Mouse (Mus musculus) right cerebral cortex, postnatal 10 days (tissue): Measurements from ENCODE around the gene Sim1.

ENCODE experiments used
- DNase-seq, 2 experiments: peaks; one replicate each; pipeline ENCODE4 v3.0.0; 2021; ENCODE audit warnings: low spot score in 2 of 2

Gene Sim1

DNA sequence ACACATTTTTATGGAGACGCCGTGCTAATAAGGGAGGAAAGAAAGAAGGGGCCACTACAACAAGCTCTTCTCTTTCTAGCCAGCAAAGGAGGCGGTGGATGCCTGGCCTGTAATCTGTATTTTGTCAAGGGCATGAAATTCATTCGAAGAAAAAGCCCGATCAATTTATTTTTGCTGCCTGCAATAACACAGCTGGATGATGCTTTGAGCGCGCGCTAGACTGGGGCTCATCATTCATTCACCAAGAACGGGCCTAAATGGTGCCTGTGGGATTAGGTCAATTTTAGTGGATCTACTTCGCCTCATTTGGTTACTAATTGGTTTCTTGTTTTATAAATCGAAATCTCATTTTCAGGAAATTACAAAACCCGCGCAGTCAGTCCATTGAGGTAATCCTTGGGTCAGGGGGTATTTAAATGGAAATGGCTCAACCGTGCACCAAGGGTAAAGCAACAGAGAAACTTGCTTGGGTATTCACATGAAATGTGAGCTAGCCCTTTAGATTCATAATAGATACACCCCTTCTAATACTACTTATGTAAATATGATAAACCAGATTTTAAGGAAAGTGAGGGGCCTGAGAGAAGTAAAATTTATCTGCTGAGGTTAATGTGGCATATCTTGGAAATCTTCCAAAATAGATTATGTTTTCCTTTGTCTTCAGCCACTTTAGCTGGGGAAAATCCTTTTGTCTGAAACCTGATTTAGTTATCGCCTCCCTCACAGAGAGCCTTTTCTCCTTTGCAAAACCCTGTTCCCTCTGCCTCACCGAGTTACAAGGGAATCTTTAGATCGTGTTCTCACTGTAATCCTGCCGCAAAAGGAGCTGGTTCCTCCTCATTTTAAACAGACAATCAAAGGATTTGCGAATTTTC, 7.3 kb downstream of the Sim1 start:
- peak in 1 of 2 experiments; percentile 22 for DNase-seq

GRCm38 (mm10) chr10:50902741-50903715, 8.5 kb downstream of the Sim1 start:
- DNase-seq = peak in 1 of 2 experiments; percentile 27

DNA sequence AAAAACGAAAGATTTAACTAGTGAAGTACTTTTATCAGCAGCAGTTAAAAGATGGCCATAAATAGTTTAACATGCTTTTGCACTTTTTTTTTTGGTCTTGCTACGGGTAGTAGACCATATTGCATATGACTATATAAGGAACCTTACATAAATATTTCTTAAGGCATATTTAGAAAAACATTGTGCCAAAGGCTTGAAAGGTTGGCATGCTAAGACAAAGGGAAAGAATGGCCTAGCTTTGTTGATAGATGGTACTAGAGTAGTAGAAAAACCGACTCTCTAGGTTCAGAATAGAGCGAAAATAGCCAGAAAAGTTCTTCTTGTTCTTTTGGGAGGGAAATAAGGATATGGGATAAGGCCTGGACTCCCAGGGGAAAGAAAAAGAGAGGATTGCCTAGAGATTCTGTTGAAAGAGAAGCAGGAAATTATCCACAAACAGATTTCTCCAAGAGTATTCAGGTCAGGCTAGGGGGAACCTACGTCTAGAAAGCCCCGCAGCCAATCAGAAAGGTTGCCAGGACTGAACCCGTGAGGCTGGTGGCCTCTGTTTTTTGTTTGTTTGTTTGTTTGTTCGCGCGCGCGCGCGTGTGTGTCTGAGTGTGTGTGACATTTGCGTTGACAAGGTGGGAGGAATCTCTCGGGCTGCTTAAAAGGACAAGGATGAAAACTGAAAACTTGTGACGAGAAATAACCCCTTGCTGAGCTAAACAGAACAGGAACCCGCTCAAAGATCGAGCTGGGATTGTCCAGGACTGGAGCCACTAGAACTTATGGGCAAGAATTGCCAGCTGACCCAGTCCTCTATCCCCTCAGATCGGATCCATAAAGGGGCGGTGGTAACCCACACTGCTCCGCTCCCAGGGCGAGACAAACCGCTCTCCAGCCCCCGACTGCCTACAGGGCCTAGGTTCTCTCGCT, 9.6 kb downstream of the Sim1 start:
- DNase-seq = no peak

DNA sequence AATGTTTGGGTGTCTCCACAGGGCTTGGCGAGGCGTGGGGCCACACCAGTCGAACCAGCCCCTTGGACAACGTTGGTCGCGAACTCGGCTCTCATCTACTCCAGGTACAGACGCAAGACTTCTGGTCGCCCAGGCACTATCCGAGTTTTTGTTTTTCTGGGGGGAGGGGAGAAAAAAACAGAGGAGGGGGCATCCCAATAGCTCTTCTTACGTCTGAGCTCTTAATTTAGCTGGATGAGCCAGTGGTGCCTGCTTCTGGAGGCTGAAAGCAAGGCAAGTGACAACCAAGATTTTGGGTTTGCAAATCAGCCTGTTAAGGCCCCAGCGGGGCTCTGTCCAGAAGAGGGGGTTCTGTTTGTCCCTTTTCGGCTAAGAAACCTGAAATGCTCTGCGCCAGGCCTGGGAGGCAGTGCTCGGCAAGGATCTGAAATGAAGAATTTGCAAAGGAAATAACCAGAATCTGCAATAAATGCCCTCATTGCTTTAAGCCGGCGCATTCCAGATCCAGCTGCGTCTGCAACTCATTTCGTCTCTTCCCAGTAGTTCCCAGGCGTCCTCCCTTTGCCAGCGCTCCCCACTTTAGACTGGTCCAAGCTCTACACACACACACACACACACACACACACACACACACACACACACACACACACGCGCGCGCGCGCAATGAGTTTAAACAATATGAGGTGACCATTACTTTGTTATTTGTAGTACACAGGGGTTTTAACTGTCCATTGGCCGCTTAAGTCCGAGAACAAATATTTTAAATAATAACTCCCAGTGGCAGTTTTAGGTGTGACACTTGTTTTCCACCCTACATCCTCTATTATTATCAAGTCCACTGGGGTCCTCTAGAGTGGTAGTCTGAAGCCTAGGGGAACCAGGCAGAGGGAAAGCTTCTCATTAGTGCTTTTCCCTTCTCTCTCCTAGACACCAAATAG, 10.5 kb downstream of the Sim1 start:
- DNase-seq = peak in 1 of 2 experiments; percentile 21

DNA sequence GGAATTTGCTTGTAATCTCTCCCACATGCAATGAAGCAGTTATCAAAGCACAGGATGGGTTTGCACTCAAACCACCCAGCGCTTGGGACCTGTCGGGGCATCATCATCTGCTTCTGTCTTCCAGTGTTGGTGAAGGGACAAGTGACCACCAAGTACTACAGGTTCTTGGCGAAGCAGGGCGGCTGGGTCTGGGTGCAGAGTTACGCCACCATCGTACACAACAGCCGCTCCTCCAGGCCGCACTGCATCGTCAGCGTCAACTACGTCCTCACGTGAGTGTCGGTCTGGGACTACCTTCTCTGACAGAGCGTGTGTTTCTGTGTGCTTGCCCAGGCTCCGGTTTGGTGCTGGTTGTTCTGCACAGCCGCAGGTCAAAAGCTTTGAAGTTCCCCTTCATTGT, 15.8 kb downstream of the Sim1 start:
- peak in 1 of 2 experiments; percentile 21 for DNase-seq

DNA sequence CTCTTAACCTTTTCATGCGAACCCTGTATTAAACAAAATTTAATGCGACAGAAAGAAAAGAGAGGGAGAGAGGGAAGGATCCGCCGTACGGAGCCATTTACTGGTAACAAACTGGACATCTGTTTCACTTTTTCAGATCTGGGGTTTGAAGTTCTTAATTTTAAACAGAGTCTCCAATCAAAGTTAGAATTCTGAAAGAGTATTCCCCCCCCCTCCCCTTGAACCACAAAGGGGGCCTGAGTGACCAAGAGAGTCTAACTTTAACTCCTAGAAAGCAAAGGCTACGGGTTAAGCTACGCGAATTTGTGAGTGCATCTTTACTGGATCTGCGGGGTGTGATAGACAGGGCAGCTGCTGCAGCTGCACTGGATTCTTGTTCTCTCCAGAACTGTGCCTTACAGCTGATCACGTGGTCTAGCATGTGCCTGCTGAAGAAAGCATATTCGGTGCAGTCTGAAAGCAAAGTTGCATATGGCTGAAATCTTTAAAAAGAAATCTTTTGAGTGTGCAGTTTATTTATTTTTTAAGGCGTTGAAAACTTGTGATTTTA, 16.4 kb downstream of the Sim1 start:
- peak in 1 of 2 experiments; percentile 35 for DNase-seq

DNA sequence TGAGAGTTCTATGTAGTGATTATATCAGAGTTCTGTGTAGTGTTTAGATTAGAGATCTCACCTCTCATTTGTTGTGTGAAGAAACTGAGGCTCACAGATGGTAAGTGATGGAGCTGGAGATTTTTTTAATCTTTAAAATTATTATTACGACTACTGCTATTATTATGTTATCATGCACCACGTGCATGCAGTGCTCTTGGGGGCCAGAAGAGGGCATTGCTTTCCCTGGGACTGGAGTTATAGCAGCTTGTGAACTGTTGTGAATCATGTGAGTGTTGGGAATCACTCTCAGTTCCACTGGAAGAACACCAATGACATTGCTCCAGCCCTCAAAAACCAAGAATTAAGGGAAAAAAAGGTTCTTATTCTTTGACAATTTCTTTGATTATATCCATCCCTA, 21.1 kb downstream of the Sim1 start:
- DNase-seq = no peak

DNA sequence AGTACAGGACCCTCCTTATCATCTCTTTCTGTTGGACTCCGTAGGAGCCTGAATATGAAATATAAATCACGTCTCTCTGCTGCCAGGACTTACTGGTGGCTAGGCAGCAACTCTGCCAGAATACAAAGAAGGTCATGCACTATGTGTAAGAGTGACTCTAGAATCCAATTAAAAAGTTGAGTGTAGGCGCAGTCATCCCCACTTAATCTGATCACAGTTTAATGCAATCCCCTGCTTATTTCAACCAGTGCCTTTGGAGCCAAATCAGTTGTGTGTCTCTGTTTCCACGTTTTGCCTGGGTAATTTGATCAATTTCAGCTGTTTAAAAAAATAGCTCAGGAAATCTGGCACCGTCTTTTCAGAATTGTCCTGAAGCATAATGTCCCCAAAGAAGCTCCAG, 34.7 kb downstream of the Sim1 start:
- DNase-seq = no peak

DNA sequence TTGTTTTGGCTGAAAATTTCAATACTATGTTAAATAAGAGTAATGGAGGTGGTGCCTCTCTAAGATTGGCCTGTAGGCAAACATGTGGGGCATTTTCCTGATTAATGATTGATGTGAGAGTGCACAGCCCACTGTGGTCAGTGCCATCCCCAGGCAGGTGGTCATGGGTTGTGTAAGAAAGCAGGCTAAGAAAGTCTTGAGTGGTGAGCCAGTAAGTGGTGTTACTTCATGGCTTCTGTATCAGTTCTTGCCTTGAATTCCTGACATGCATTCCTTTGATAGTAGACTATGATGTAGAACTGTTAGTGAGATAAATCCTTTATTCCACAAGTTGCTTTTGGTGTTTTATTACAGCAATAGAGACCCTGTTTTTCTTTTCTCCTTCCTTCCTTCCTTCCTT, 41.1 kb downstream of the Sim1 start:
- no peak for DNase-seq

DNA sequence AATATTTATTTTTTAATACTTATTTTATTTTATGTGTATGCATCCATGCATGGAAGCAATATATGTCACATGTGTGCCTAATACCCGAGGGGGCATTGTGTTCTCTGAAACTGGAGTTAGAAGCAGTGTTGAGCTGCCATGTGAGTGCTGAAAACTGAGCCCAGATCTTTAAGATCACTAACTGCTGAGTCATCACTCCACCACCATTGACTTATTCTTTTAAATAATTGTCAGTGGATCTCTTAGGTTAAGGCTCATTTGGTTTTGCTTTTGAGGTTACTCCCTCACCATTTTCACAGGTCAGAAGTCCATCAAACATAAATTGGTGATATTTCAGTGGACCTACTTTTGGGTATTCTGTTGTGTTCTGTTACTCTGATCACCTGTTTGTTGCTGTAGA, 79.1 kb downstream of the Sim1 start:
- DNase-seq = no peak

GRCm38 (mm10) chr10:50981849-50982248, 87.3 kb downstream of the Sim1 start:
- no peak for DNase-seq

GRCm38 (mm10) chr10:50983620-50984019, 89.1 kb downstream of the Sim1 start:
- DNase-seq = no peak

DNA sequence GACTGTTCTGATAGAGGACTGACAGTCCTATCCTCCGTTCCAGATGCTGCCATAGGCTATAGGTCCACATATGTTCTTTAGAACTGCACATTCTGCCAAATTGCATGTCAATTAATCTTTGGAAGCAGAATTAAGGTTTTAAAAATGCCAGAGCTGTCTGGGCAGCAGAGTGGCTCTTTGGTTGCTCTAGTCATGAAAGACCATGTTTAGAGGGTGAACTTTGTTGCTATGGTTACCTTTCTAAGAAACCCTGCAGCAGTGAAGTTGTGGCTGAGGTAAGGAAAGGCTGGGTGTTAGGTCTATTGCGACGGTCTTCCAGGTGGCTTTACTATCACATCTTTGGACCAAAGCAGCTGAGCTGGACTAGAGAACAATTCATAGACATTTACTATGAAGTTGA, 113.2 kb downstream of the Sim1 start:
- no peak for DNase-seq

GRCm38 (mm10) chr10:51011391-51012150, 117.0 kb downstream of the Sim1 start:
- no peak for DNase-seq

GRCm38 (mm10) chr10:51014901-51015300, 120.3 kb downstream of the Sim1 start:
- no peak for DNase-seq

DNA sequence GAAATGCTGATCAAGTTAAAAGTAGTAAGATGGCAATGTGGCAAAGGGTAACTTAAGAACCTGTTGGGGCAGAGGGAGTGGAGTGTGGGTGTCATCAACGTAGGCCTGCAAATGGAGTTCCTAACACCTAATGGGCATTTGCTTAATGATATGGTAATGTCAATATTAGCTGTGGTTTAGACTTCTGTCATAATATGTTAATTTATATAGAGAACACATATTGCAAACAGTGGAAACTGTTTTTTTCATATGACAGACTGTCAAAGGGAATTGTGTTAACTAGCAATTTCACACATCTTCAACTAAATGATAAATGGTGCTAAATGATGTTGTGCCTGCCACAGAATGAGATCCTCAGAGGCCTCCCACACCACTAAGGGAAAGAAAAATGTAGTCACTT, 120.8 kb downstream of the Sim1 start:
- no peak for DNase-seq

DNA sequence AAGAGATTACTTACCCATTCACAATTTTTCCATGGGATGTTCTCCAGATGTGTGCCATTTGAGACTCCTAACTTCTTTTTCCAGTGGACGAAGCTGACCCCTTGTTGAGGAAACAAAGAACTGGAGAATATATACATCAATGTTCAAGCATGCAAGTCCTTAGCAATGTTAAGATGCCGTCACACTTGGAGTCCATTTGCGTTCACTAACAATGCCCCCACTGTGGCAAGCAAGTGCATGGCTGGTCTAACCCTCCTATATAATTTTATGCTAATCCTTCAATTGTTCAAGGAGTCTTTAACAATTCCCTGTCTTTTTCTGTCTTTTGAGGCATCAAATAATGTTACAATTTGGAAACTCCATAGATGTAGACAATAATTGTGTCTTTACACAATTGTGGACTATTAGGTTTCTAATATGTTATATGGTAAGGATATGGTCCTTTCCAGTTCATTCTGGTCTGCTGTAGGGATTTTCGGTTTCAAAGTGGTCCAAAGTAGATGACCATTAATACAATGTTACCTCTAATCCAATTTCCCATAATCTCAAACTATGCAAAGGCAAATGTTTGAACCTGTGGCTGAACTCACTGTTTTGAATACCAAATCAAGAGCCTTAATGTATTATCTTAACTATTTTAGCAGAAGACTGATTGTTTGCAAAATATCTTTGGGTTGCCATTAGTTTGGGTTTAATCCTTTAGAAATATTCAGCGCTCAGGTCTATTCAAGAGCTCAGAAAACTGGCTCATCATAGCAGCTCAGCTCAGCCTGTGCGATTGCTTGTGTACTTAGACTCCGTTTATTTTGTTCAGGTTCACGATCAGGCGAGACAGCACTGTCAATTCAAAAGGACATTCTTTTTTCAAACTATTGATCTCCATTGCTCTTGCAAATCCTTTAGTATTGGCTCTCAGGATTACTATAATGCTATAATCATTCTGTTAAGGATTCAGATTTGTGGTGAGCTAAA, 129.0 kb downstream of the Sim1 start:
- no peak for DNase-seq
